Mouse (Mus musculus): ENCODE data around the gene AU022252. TPM values are rescaled to one million over a fixed set of nuclear protein-coding genes. Genes with fewer than 3 reads are reported as not detected.
"Not testable (repeated sequence)": the region's sequence is repeated elsewhere in the genome, so short reads cannot be mapped to it uniquely, and the experiment has no call there.

The AU022252 gene
- 35.1 and 39.9 TPM in 2 replicates for polyA plus RNA-seq (2014; fragmentation: Nextera tagmentation; extraction: Ambion mirVana)

- Histone ChIP-seq H3K36me3 (replicated peaks; ENCODE audit: control insufficient read depth, insufficient read depth, low read depth, low read length) (peaks cover 3% of the 10 kb centered on the region), H3K27ac (replicated peaks; ENCODE audit: low read depth, low read length) (no peak within 1 kb of the TSS), H3K4me1 (ENCODE audit: control insufficient read depth, insufficient read depth, low read length) (no peaks in the 10 kb centered on the region), H3K4me2 (ENCODE audit: low read depth, low read length) (peak within 1 kb of the TSS; percentile 86), H3K9me3 (replicated peaks; ENCODE audit: control insufficient read depth, low read length) (no peaks in the 10 kb centered on the region), H3K27me3 (ENCODE audit: control insufficient read depth, insufficient read depth, low read length) (no peaks in the 10 kb centered on the region), H3K9ac (replicated peaks; ENCODE audit: low read length) (peak within 1 kb of the TSS; percentile 78), H3K4me3 (ENCODE audit: low read depth, low read length) (peak within 1 kb of the TSS; percentile 87)
- under 1% methylated on average over 69 of the region's 71 CpGs for WGBS
- DNase-seq (ENCODE audit: low spot score): peak; percentile 99
- ATAC-seq (replicated peaks; ENCODE audit: insufficient number of reproducible peaks, low FRiP score, low TSS enrichment, low read depth): peak; percentile 92
Observed at GRCm38 (mm10) chr4:119232410-119233255, at the start of gene AU022252, which contains the start of gene P3h1. Gene AU022252 (minus strand): TSS chr4:119232712. Gene P3h1 (plus strand): TSS chr4:119232915.

DNA sequence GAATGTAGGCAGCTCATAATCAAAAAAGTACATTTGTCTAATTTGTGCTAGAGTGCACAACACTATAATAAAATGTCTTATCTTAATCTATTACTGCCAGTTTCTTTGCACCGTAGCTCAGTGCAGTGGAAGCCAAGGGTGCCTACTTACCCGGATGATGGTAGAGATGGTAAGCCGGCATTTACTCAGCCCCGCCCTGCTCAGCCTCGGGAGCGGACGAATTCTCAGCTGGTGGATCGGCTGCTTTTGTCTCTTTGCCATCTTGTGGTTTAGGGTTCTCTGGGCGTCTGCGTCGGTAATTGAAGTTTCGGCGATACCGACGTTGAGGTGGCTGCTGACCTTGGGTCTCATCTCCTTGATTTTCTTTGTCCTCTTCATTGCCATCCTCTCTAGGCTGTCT, 46.3 kb upstream of the AU022252 start:
- H3K9me3 ChIP-seq (replicated peaks; ENCODE audit: control insufficient read depth, low read length); ATAC-seq (replicated peaks; ENCODE audit: insufficient number of reproducible peaks, low FRiP score, low TSS enrichment, low read depth); H3K27ac ChIP-seq (replicated peaks; ENCODE audit: low read depth, low read length); DNase-seq (ENCODE audit: low spot score); H3K4me2 ChIP-seq (ENCODE audit: low read depth, low read length); H3K27me3 ChIP-seq (ENCODE audit: control insufficient read depth, insufficient read depth, low read length); H3K4me1 ChIP-seq (ENCODE audit: control insufficient read depth, insufficient read depth, low read length); H3K4me3 ChIP-seq (ENCODE audit: low read depth, low read length); H3K9ac ChIP-seq (replicated peaks; ENCODE audit: low read length): not testable (repeated sequence)
- peaks cover 27% of the 10 kb centered on the region for H3K36me3 ChIP-seq (replicated peaks; ENCODE audit: control insufficient read depth, insufficient read depth, low read depth, low read length)
- 93% methylated on average over 15 of the region's 15 CpGs for WGBS

DNA sequence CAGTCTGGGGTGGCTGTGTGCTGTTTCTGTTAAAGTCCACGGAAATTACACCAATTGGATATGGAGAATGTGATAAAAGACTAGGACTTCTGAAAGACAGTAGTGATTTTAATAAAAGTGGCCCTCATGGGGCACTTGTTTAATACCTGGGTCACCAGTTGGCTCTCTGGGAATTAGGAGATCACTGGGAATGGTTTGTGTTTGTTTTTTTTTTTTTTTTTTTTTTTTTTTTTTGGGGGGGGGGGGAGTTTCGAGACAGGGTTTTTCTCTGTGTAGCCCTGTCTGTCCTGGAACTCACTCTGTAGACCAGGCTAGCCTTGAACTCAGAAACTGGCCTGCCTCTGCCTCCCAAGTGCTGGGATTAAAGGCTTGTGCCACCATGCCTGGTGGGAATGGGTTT, 43.2 kb upstream of the AU022252 start:
- 69% methylated on average over 1 of the region's 2 CpGs for WGBS
- ATAC-seq (replicated peaks; ENCODE audit: insufficient number of reproducible peaks, low FRiP score, low TSS enrichment, low read depth): no peak
- Histone ChIP-seq H3K27ac (replicated peaks; ENCODE audit: low read depth, low read length) (no peak overlapping the region), H3K36me3 (replicated peaks; ENCODE audit: control insufficient read depth, insufficient read depth, low read depth, low read length) (peaks cover 14% of the 10 kb centered on the region), H3K4me2 (ENCODE audit: low read depth, low read length) (no peak overlapping the region), H3K4me1 (ENCODE audit: control insufficient read depth, insufficient read depth, low read length) (no peaks in the 10 kb centered on the region), H3K9me3 (replicated peaks; ENCODE audit: control insufficient read depth, low read length) (no peaks in the 10 kb centered on the region), H3K27me3 (ENCODE audit: control insufficient read depth, insufficient read depth, low read length) (no peaks in the 10 kb centered on the region), H3K9ac (replicated peaks; ENCODE audit: low read length) (no peak overlapping the region), H3K4me3 (ENCODE audit: low read depth, low read length) (no peak overlapping the region)
- DNase-seq (ENCODE audit: low spot score): no peak

DNA sequence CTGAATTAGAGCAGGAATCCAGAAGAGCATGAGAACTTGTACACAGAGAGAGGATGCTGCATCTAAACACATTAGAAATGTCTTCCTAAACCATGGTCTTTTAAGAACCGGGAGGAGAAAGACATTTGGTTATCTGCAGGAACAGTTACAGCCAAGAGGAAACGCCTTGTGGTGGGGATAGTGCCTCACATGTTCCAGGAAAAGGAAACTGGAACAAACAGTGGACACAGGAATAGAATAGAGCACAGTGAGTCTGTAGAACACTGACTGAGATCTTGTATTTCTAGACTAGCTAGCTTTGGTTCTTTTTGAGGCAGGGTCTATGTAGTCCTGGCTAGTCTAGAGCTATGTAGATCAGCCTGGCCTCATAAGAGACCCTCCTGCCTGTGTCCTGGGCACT, 42.7 kb upstream of the AU022252 start:
- Histone ChIP-seq H3K27ac (replicated peaks; ENCODE audit: low read depth, low read length) (no peak overlapping the region), H3K9me3 (replicated peaks; ENCODE audit: control insufficient read depth, low read length) (no peaks in the 10 kb centered on the region), H3K36me3 (replicated peaks; ENCODE audit: control insufficient read depth, insufficient read depth, low read depth, low read length) (peaks cover 13% of the 10 kb centered on the region), H3K4me1 (ENCODE audit: control insufficient read depth, insufficient read depth, low read length) (no peaks in the 10 kb centered on the region), H3K9ac (replicated peaks; ENCODE audit: low read length) (no peak overlapping the region), H3K4me3 (ENCODE audit: low read depth, low read length) (no peak overlapping the region), H3K4me2 (ENCODE audit: low read depth, low read length) (no peak overlapping the region), H3K27me3 (ENCODE audit: control insufficient read depth, insufficient read depth, low read length) (no peaks in the 10 kb centered on the region)
- DNase-seq (ENCODE audit: low spot score) (no peak), ATAC-seq (replicated peaks; ENCODE audit: insufficient number of reproducible peaks, low FRiP score, low TSS enrichment, low read depth) (no peak)
- WGBS: 75% methylated on average over 2 of the region's 2 CpGs

DNA sequence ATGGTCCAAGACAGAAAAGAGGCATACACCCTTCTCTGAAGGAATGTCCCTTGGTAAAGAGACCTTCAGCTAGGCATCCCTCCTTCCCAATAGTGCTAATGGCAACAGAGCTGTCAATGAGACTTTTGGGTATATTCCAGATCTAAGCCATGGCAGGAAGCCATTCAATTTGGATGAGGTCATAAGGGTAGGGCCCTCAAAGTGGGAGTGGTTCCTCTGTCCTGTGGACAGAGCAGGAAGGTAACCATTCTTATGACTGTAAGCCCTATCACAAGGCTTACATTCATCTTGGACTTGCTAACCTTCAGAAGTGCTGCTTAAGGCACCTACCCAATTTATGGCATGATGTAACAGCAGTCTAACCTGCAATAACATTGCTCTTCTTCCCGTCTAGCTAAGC, 42.1 kb upstream of the AU022252 start:
- Histone ChIP-seq H3K36me3 (replicated peaks; ENCODE audit: control insufficient read depth, insufficient read depth, low read depth, low read length) (peaks cover 13% of the 10 kb centered on the region), H3K4me3 (ENCODE audit: low read depth, low read length) (no peak overlapping the region), H3K27me3 (ENCODE audit: control insufficient read depth, insufficient read depth, low read length) (no peaks in the 10 kb centered on the region), H3K4me1 (ENCODE audit: control insufficient read depth, insufficient read depth, low read length) (no peaks in the 10 kb centered on the region), H3K4me2 (ENCODE audit: low read depth, low read length) (no peak overlapping the region), H3K27ac (replicated peaks; ENCODE audit: low read depth, low read length) (no peak overlapping the region), H3K9ac (replicated peaks; ENCODE audit: low read length) (no peak overlapping the region), H3K9me3 (replicated peaks; ENCODE audit: control insufficient read depth, low read length) (no peaks in the 10 kb centered on the region)
- ATAC-seq (replicated peaks; ENCODE audit: insufficient number of reproducible peaks, low FRiP score, low TSS enrichment, low read depth) (no peak), DNase-seq (ENCODE audit: low spot score) (no peak)
- 85% methylated on average over 1 of the region's 1 CpGs for WGBS

DNA sequence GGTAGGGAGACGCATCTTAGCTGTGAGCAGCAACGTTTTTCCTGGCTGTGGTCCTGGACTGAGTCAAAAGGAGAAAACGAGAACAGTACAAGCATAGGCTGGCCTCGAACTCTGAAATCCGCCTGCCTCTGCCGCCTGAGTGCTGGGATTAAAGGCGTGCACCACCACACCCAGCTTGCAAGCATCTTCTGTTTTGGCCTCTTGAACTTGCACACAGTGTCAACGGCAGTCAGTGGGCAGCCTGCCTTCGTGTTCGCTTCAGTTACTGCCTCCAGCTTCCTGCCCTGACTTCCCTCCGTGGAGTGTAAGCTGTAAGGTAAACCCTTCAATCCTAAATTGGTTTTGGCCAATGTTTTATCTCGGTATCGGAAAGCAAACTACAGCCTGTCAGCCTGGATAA, 34.1 kb upstream of the AU022252 start:
- Histone ChIP-seq H3K4me1 (ENCODE audit: control insufficient read depth, insufficient read depth, low read length) (no peaks in the 10 kb centered on the region), H3K4me3 (ENCODE audit: low read depth, low read length) (no peak overlapping the region), H3K9ac (replicated peaks; ENCODE audit: low read length) (no peak overlapping the region), H3K4me2 (ENCODE audit: low read depth, low read length) (no peak overlapping the region), H3K36me3 (replicated peaks; ENCODE audit: control insufficient read depth, insufficient read depth, low read depth, low read length) (no peaks in the 10 kb centered on the region), H3K9me3 (replicated peaks; ENCODE audit: control insufficient read depth, low read length) (no peaks in the 10 kb centered on the region), H3K27me3 (ENCODE audit: control insufficient read depth, insufficient read depth, low read length) (no peaks in the 10 kb centered on the region), H3K27ac (replicated peaks; ENCODE audit: low read depth, low read length) (no peak overlapping the region)
- ATAC-seq (replicated peaks; ENCODE audit: insufficient number of reproducible peaks, low FRiP score, low TSS enrichment, low read depth) (no peak), DNase-seq (ENCODE audit: low spot score) (no peak)
- WGBS: 76% methylated on average over 13 of the region's 13 CpGs

- Histone ChIP-seq H3K27ac (replicated peaks; ENCODE audit: low read depth, low read length) (no peak overlapping the region), H3K36me3 (replicated peaks; ENCODE audit: control insufficient read depth, insufficient read depth, low read depth, low read length) (no peaks in the 10 kb centered on the region), H3K27me3 (ENCODE audit: control insufficient read depth, insufficient read depth, low read length) (no peaks in the 10 kb centered on the region), H3K4me1 (ENCODE audit: control insufficient read depth, insufficient read depth, low read length) (no peaks in the 10 kb centered on the region), H3K4me3 (ENCODE audit: low read depth, low read length) (no peak overlapping the region), H3K9me3 (replicated peaks; ENCODE audit: control insufficient read depth, low read length) (no peaks in the 10 kb centered on the region), H3K4me2 (ENCODE audit: low read depth, low read length) (no peak overlapping the region), H3K9ac (replicated peaks; ENCODE audit: low read length) (no peak overlapping the region)
- DNase-seq (ENCODE audit: low spot score): no peak
- 81% methylated on average over 3 of the region's 3 CpGs for WGBS
- ATAC-seq (replicated peaks; ENCODE audit: insufficient number of reproducible peaks, low FRiP score, low TSS enrichment, low read depth): no peak
Observed at GRCm38 (mm10) chr4:119263459-119263858, 30.9 kb upstream of the AU022252 start.

DNA sequence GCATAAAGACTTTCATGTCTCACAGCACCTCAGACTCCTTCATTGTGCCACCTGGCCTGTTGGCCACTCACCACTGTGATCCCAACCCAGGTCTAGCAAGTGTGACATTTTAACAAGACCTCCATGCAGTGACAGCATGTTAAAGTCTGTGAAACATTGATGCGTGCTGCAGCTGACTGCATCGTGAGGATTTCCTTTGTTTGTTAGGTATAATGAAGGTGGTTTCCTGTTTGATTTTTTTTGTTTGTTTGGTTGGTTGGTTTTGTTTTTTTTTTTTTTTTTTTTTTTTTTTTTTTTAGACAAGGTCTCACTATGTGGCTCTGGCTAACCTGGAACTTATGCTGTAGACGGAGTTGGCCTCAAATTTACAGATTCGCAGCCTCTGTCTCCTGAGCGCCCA, 30.0 kb upstream of the AU022252 start:
- no peaks in the 10 kb centered on the region for H3K9me3 ChIP-seq (replicated peaks; ENCODE audit: control insufficient read depth, low read length)
- 91% methylated on average over 5 of the region's 5 CpGs for WGBS
- no peak overlapping the region for H3K4me2 ChIP-seq (ENCODE audit: low read depth, low read length)
- H3K4me1 ChIP-seq (ENCODE audit: control insufficient read depth, insufficient read depth, low read length): no peaks in the 10 kb centered on the region
- DNase-seq (ENCODE audit: low spot score): no peak
- H3K36me3 ChIP-seq (replicated peaks; ENCODE audit: control insufficient read depth, insufficient read depth, low read depth, low read length): no peaks in the 10 kb centered on the region
- no peak for ATAC-seq (replicated peaks; ENCODE audit: insufficient number of reproducible peaks, low FRiP score, low TSS enrichment, low read depth)
- H3K9ac ChIP-seq (replicated peaks; ENCODE audit: low read length): no peak overlapping the region
- H3K27me3 ChIP-seq (ENCODE audit: control insufficient read depth, insufficient read depth, low read length): no peaks in the 10 kb centered on the region
- no peak overlapping the region for H3K4me3 ChIP-seq (ENCODE audit: low read depth, low read length)
- H3K27ac ChIP-seq (replicated peaks; ENCODE audit: low read depth, low read length): no peak overlapping the region
